Mouse (Mus musculus): ENCODE data around the gene Tenm4. TPM values are rescaled to one million over a fixed set of nuclear protein-coding genes. Genes with fewer than 3 reads are reported as not detected.
A peak's percentile ranks its signal among the peaks of the same experiment; 100 is the strongest.

The Tenm4 gene
- polyA plus RNA-seq, 1 experiment from 2014 or later: 36.3 TPM

DNA sequence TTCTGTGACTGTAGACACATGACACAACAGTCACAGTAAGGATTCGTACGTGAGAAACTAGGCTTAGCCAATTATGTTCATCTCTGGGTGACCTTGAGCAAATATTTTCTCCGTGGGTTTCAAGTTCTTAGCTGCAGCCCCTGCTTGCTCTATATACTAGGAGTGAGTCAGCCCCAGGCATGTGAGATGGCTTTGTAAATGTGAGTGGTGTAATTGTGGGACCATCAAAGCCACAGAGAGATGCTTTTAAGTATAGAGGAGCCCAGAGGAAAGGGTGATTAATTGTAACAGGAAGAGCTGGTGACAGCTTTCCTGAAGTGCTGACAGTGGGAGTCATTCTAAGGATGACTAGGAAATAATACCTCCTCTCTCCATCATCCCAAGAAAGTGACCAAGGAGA lies 662.0 kb downstream of the Tenm4 start:
- ATAC-seq (ENCODE audit: insufficient number of reproducible peaks, low FRiP score, low TSS enrichment, low read depth): no peak
- 46% methylated on average over 3 of the region's 3 CpGs for WGBS
- H3K27ac ChIP-seq: no peak overlapping the region
- peaks cover 6% of the 10 kb centered on the region; the same call in 1 of the 2 replicates for H3K36me3 ChIP-seq
- H3K27me3 ChIP-seq: no peaks in the 10 kb centered on the region; the same call in 1 of the 2 replicates
- no peak overlapping the region for H3K4me2 ChIP-seq
- H3K4me1 ChIP-seq: peaks cover 25% of the 10 kb centered on the region; the same call in 1 of the 2 replicates
- no peak overlapping the region for H3K4me3 ChIP-seq
- no peaks in the 10 kb centered on the region for H3K9me3 ChIP-seq
- H3K9ac ChIP-seq: no peak overlapping the region

DNA sequence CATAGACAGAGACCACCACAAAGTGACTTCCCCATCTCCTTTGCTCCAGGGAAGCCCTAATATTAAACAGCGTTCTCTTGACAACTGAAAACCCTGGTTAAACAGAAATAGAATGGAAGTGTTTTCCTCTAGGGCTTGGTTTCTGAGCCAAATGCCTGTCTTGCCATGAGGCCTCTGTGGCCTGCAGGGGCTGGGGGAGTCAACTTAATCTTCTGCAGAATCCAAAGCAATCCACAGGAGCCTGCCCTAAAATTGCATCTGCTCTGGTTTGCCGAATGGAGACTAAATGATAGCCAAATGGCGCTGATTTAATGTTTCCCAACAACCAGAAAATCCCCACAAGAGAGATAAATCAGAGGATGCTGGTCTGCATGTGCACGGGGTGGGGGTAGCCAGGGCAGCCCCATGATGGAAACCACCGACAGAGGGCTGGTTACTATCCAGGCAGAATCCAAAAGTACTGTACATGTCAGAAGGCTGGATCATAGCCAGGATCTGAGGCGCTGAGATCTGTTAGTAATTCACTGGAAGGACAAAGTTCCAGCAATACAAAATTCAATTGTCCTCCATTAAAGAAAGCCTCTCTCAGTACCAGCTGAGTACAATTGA lies 663.7 kb downstream of the Tenm4 start:
- Histone ChIP-seq H3K27me3 (no peaks in the 10 kb centered on the region; the same call in 1 of the 2 replicates), H3K4me1 (peaks cover 25% of the 10 kb centered on the region; the same call in 1 of the 2 replicates), H3K27ac (peak overlapping the region; percentile 57), H3K9ac (no peak overlapping the region), H3K4me2 (no peak overlapping the region), H3K36me3 (0 out of 2 replicates have a peak, but pooled peaks cover 8% of the 10 kb centered on the region), H3K9me3 (no peaks in the 10 kb centered on the region), H3K4me3 (no peak overlapping the region)
- WGBS: 24% methylated on average over 6 of the region's 6 CpGs
- peak; percentile 67; the same call in 1 of the 2 replicates for ATAC-seq (ENCODE audit: insufficient number of reproducible peaks, low FRiP score, low TSS enrichment, low read depth)

DNA sequence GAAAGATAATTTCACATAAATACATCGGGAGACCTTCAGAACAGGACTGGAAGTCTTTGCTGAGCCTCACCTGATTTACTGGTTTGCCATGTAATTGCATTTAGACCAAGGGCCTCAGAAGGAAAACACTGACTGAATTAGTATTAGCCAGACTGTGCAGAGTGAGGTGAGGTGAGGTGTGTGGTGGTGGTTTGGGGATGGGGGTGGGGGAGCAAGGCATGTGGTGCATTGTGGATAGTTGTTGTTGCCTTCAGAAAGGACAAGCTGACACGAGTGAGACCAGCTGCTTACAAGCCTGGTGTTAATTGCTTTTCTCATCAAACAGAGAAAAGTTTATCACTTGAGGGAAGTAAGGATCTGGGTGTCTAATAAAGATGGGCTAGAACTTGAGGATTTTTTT lies 664.3 kb downstream of the Tenm4 start:
- 24% methylated on average over 2 of the region's 2 CpGs for WGBS
- H3K4me3 ChIP-seq: no peak overlapping the region
- 0 out of 2 replicates have a peak, but pooled peaks cover 8% of the 10 kb centered on the region for H3K36me3 ChIP-seq
- H3K9me3 ChIP-seq: no peaks in the 10 kb centered on the region
- no peaks in the 10 kb centered on the region; the same call in 1 of the 2 replicates for H3K27me3 ChIP-seq
- H3K4me2 ChIP-seq: no peak overlapping the region
- ATAC-seq (ENCODE audit: insufficient number of reproducible peaks, low FRiP score, low TSS enrichment, low read depth): no peak
- no peak overlapping the region for H3K9ac ChIP-seq
- H3K27ac ChIP-seq: peak overlapping the region; percentile 57; the same call in 1 of the 2 replicates
- H3K4me1 ChIP-seq: peaks cover 25% of the 10 kb centered on the region; the same call in 1 of the 2 replicates

DNA sequence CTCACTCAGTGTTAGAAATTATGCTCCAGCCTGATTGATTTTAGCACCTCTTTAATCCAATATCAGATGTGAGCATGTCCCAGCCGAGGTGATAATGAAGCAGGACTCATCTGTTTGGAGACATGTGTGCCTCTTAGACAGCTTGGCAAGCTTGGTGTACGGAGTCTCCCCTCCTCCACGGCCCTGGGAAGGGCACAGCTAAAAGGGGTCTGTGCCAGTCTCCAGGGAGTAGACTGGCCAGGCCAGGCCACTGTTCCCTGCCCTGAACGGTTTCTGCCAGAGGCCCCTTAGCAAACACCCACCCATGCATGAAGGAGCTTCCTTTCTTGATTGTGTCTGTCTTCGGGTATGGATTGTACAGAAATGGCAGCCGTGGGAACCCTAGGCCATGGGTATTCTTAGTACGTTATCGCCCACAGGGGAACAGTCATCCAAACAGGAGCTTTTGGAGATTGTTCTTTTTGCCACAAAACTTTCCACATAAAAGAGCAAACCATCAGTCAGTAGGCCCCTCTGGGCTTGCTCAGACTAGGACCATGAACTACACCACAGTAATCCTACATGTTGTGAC lies 667.3 kb downstream of the Tenm4 start:
- no peak overlapping the region for H3K27ac ChIP-seq
- no peaks in the 10 kb centered on the region for H3K9me3 ChIP-seq
- no peak for ATAC-seq (ENCODE audit: insufficient number of reproducible peaks, low FRiP score, low TSS enrichment, low read depth)
- H3K4me1 ChIP-seq: peaks cover 17% of the 10 kb centered on the region; the same call in 1 of the 2 replicates
- H3K4me3 ChIP-seq: no peak overlapping the region
- H3K4me2 ChIP-seq: no peak overlapping the region
- no peaks in the 10 kb centered on the region for H3K27me3 ChIP-seq
- 0 out of 2 replicates have a peak, but pooled peaks cover 4% of the 10 kb centered on the region for H3K36me3 ChIP-seq
- H3K9ac ChIP-seq: no peak overlapping the region
- 76% methylated on average over 8 of the region's 8 CpGs for WGBS

DNA sequence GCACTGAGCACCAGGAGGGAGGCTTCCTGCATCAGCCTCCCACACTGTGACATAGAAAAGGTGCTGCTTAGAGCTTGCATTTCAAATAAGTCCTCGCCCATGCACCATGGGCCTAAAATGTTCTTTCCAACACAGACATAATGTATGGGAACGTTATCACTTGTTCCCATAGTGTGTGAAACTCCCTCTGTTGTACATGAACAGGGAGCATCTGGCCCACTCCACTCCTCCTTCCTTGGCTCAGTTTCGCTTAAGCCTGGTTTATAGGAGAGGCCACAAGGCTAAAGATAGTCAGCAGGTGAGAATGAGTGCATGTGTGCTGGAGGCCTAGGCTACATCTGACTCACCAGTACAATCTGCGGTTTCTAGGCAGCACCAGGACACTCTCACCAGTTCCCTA lies 667.9 kb downstream of the Tenm4 start:
- Histone ChIP-seq H3K27me3 (no peaks in the 10 kb centered on the region), H3K9ac (no peak overlapping the region), H3K4me3 (no peak overlapping the region), H3K27ac (no peak overlapping the region), H3K9me3 (no peaks in the 10 kb centered on the region), H3K36me3 (0 out of 2 replicates have a peak, but pooled peaks cover 4% of the 10 kb centered on the region), H3K4me2 (no peak overlapping the region), H3K4me1 (peaks cover 19% of the 10 kb centered on the region; the same call in 1 of the 2 replicates)
- WGBS: 90% methylated on average over 4 of the region's 4 CpGs
- no peak for ATAC-seq (ENCODE audit: insufficient number of reproducible peaks, low FRiP score, low TSS enrichment, low read depth)

DNA sequence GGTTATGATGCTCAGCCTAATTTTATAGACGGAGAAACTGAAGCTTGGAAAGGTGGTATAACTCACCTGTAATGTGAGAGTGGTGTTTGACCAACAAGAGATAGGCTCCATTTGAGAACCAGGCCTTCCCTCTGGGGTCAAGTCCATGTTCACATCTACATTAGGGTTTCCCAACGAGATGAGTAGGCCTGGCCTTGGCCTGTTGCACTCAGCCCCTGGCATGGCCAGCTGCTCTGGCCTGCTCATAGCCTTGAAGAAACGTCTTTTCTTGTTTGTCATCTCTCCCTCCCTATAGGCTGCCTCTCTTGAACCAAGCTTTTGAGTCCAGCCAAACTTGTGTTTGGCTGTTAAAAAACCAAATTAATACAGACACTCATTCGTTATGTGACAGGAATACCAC lies 668.5 kb downstream of the Tenm4 start:
- H3K9ac ChIP-seq: no peak overlapping the region
- 0 out of 2 replicates have a peak, but pooled peaks cover 4% of the 10 kb centered on the region for H3K36me3 ChIP-seq
- H3K4me1 ChIP-seq: peaks cover 15% of the 10 kb centered on the region; the same call in 1 of the 2 replicates
- H3K27ac ChIP-seq: no peak overlapping the region
- no peaks in the 10 kb centered on the region for H3K27me3 ChIP-seq
- H3K9me3 ChIP-seq: no peaks in the 10 kb centered on the region
- no peak overlapping the region for H3K4me3 ChIP-seq
- ATAC-seq (ENCODE audit: insufficient number of reproducible peaks, low FRiP score, low TSS enrichment, low read depth): no peak
- H3K4me2 ChIP-seq: no peak overlapping the region
- 79% methylated on average over 4 of the region's 4 CpGs for WGBS

DNA sequence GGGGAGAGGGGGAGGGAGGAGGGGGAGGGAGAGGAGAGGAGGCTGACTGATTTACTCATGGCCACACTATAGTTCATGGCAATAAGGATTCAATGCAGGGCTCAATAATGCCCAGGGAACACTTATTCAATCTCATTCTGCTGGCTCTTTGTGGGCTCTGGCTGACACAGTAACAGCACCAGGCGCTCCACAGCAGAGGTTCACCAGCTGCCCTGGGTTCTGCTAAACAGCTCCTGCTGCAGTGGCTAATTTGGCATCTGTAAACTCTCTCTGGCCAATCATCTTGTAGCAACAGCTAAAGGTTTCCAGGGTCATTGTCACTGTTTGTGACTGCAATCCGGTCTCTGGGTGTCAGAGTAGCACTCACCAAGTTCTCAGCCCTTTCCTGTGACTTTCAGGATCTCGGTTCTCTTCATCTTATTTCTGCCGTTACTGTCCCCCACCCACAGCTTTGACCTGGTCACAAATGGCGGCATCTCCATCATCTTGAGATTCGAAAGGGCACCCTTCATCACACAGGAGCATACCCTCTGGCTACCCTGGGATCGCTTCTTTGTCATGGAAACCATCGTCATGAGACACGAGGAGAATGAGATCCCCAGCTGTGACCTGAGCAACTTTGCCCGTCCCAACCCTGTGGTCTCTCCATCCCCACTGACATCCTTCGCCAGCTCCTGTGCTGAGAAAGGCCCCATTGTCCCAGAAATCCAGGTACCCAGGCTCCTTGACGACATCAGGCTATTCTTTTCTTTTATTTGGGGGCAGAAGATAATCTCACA lies 671.6 kb downstream of the Tenm4 start:
- WGBS: 70% methylated on average over 12 of the region's 12 CpGs
- no peak overlapping the region for H3K9ac ChIP-seq
- H3K36me3 ChIP-seq: peaks cover 22% of the 10 kb centered on the region
- no peak for ATAC-seq (ENCODE audit: insufficient number of reproducible peaks, low FRiP score, low TSS enrichment, low read depth)
- H3K4me2 ChIP-seq: no peak overlapping the region
- H3K9me3 ChIP-seq: no peaks in the 10 kb centered on the region
- H3K4me3 ChIP-seq: no peak overlapping the region
- 0 out of 2 replicates have a peak, but pooled peaks cover 2% of the 10 kb centered on the region for H3K4me1 ChIP-seq
- no peaks in the 10 kb centered on the region for H3K27me3 ChIP-seq
- no peak overlapping the region for H3K27ac ChIP-seq

DNA sequence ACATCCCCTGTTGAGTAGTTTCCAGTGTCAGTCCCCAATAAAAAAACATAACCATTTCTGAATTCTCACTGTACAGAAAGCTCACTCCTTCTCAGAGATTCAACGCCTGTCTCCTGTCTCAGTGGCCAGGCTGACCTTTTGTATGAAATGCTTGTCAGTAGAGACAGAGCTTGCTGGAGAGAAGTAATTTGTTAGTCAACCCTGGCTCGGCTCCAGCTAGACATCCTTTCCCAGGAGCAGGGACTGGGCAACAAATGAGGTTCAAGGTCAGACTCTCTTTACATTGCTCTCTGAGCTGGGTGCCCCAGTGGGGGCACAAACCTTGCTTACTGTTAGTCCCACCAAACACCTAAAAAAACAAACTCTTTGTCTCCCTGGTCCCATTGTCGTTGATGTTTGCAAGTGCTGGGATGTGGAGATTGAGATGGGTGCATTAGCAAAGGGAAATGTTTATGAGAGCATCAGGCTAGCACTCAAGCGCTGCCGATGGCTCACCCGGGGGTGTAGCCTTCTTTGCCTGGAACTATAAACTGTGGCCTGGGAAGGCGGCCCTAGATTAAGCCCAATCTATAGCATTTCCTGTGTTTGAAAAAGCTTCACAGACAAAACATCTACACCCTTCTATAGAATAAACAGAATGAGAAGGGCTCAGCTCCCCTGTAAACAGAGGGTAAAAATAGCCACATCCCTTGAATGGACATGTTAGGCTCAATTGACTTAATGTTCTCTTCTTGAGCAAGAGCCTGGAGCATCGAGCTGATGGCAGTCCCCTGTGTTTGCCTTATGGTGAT lies 673.3 kb downstream of the Tenm4 start:
- no peaks in the 10 kb centered on the region for H3K27me3 ChIP-seq
- H3K27ac ChIP-seq: no peak overlapping the region
- 0 out of 2 replicates have a peak, but pooled peaks cover 2% of the 10 kb centered on the region for H3K4me1 ChIP-seq
- H3K36me3 ChIP-seq: peaks cover 26% of the 10 kb centered on the region
- no peak for ATAC-seq (ENCODE audit: insufficient number of reproducible peaks, low FRiP score, low TSS enrichment, low read depth)
- H3K4me3 ChIP-seq: no peak overlapping the region
- no peak overlapping the region for H3K9ac ChIP-seq
- H3K4me2 ChIP-seq: no peak overlapping the region
- 66% methylated on average over 8 of the region's 8 CpGs for WGBS
- H3K9me3 ChIP-seq: no peaks in the 10 kb centered on the region

DNA sequence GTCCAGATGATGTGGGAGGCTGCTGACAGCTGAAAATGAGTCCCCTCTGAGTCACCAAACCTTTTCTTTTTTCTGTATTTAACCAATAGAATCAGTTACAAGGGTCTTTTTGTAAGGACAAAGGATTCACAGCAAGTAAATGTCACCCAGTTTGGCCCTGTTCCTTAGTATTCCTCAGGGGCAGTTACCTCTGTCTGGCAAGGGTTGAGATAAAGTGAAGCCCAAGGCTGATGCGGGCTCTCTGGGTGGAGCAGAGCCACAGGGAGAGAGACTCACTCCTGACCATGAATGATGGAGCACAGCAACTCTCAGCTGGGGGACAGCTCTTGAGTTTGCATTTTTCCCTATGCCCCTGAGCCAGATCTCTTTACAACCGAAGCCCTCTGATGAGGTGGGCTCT lies 681.7 kb downstream of the Tenm4 start:
- Histone ChIP-seq H3K9ac (no peak overlapping the region), H3K36me3 (peaks cover 26% of the 10 kb centered on the region)
- WGBS: 84% methylated on average over 2 of the region's 2 CpGs

DNA sequence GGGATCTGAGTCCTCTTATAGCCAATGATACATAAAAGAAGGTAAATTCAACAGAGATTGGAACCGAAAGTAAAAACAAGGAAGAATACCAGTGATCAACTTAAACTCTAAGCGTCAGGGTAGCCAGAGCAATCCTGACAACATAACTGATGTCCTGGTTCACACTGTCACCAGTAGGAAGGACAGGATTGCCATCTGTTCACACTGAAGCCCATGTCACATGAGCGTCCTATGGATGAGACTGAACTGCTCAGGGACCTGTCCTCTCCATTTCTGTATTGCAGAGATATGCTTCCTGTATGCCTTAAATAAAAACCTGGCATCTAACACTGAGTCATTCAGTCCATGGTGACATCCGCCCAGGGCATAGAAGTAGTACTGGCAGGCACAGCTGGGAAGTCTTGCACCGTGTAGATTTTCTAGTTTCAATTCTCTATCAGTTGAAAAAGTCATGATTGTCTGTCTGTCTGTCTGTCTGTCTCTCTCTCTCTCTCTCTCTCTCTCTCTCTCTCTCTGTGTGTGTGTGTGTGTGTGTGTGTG lies 684.9 kb downstream of the Tenm4 start:
- no peak overlapping the region for H3K4me3 ChIP-seq

More for the DNA sequence above, 681.7 kb downstream of the Tenm4 start:
- Histone ChIP-seq H3K4me3 (no peak overlapping the region), H3K27me3 (no peaks in the 10 kb centered on the region), H3K4me2 (no peak overlapping the region), H3K9me3 (no peaks in the 10 kb centered on the region), H3K4me1 (no peaks in the 10 kb centered on the region), H3K27ac (no peak overlapping the region)
- no peak for ATAC-seq (ENCODE audit: insufficient number of reproducible peaks, low FRiP score, low TSS enrichment, low read depth)

DNA sequence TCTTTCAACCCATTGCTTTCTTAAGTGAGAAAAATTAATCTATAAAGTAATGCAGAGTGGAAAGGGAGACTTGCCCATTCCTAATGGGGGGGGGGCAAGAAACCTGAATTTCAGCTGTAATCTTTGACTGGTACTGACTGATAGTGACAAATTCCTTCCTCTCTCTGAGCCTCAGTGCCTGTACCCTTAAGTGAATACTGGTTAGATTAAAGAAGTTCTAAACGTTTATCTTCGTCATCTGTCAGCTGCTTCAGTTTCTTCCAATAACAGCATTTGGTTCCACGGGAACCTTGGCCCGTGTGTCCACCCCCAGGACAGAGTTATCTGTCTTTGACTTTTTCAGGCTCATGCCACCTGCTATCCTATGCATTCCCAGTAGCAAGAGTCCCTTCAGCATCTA lies 685.5 kb downstream of the Tenm4 start:
- no peak for ATAC-seq (ENCODE audit: insufficient number of reproducible peaks, low FRiP score, low TSS enrichment, low read depth)
- WGBS: 68% methylated on average over 4 of the region's 4 CpGs
- Histone ChIP-seq H3K4me3 (no peak overlapping the region), H3K36me3 (peaks cover 11% of the 10 kb centered on the region; the same call in 1 of the 2 replicates), H3K4me2 (no peak overlapping the region), H3K9me3 (no peaks in the 10 kb centered on the region), H3K4me1 (no peaks in the 10 kb centered on the region; the same call in 1 of the 2 replicates), H3K27ac (no peak overlapping the region), H3K27me3 (no peaks in the 10 kb centered on the region), H3K9ac (no peak overlapping the region)

More for the DNA sequence above, 684.9 kb downstream of the Tenm4 start:
- H3K36me3 ChIP-seq: peaks cover 15% of the 10 kb centered on the region; the same call in 1 of the 2 replicates
- H3K27me3 ChIP-seq: no peaks in the 10 kb centered on the region
- no peak overlapping the region for H3K4me2 ChIP-seq
- ATAC-seq (ENCODE audit: insufficient number of reproducible peaks, low FRiP score, low TSS enrichment, low read depth): no peak
- H3K4me1 ChIP-seq: no peaks in the 10 kb centered on the region; the same call in 1 of the 2 replicates
- H3K9me3 ChIP-seq: no peaks in the 10 kb centered on the region
- no peak overlapping the region for H3K9ac ChIP-seq
- H3K27ac ChIP-seq: no peak overlapping the region
- 85% methylated on average over 5 of the region's 5 CpGs for WGBS
